Mouse (Mus musculus): ENCODE measurements around the gene Topaz1.

DNA sequence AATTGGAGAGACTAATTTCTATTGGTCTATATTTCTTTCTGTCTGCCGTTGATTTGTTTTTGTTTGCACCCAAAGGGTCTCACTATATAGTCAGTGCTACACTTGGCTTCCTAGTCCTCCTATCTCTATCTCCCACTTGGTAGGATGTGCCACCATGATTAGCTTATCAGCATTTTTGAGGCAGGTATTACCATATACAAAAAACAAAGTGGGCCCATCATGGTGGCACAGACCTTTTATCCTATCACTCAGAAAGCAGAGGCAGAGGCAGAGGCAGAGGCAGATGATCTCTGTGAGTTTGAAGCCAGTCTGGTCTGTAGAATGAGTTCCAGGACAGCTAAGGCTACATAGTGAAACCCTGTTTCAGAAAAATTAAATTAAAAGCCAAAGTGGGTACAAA is 39.4 kb downstream of the Topaz1 start:
- TF ChIP-seq CTCF (IDR thresholded peaks at IDR 0.05; ENCODE audit: insufficient read depth, low read depth, low read length), result no peak
- TF ChIP-seq POLR2A (IDR thresholded peaks at IDR 0.05; ENCODE audit: insufficient read depth, low read depth, low read length), result no peak
